Mouse (Mus musculus): ENCODE data around the gene Cldnd1.

Gene Cldnd1

DNA sequence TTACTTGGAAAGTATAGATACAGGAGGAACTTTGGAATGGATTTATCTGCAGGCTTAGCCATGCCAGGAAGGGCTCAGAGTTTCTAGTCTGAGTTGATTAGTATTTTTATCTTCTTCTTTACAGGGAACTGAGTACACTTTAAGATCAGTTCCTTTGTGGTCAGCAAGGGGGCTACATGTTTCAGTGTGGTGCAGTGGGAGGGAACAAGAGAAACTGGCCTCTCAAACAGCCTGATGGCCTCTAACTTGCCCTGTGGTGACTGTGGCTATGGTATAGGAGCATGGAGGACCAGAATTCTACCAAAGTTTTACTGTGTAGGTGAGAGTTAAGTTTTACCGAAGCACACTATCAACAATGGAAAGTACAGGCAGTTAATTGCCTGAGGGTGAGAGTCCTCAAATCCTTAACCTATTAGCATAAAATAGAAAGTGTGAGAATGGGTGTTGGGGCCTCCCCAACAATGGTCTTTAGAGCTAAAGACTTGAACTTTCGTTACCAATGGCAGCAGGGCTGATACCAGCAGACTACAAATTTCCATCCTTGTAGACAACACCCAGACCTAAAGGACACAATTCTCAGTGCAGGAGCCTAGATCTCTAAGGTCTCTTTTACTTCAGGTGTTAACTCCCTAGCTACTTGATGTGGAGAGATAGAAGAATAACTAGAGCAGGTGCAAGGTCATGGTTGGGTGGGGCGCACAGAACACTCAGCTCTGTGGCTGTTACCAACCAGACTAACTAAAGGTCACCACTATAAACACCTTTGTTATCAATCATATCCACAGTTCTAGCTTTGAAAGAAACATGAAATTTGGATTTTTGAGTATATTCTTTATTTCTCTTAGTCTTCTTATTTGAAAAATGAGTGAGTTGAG lies 18.9 kb upstream of the Cldnd1 start:
- no peak for DNase-seq (ENCODE audit: low read depth, low spot score)

DNA sequence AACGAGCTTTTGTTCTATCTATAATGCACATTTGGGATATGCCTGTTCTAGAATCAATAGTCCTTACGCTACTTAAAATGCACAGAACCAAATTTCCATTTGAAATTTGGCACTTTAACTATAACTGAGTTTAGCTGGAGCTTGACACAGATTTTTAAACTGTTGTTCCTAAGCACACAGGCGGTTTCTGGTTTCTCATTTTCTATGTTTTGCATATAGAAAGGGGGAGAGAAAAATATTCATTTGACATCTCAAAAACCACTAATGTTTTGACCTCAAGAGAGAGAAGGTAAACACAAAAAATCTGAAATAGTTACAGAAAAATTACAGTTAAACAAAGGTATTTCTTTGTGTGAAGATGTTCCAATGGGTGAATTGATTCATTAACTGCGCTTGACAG lies 18.2 kb upstream of the Cldnd1 start:
- no peak for DNase-seq (ENCODE audit: low read depth, low spot score)

DNA sequence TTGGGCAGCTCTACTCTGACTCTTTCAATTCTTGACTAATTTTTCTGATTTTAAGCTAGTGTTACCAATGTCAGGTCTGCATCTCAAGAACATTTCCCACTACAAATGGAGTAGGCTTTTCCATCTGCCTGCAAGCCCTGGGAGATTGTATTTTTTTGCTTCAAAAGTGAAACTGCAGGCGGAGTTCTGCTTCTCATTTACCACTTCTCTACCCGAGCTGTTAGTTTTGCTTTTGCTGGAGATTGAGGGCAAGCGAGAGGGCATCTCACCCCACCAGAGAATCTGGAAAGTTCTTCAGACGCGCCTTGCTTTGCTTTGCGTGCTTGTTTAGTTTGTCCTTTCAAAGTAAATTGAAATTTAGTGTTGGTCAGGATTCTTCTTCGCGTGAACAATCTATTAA lies 15.5 kb upstream of the Cldnd1 start:
- no peak for DNase-seq (ENCODE audit: low read depth, low spot score)

DNA sequence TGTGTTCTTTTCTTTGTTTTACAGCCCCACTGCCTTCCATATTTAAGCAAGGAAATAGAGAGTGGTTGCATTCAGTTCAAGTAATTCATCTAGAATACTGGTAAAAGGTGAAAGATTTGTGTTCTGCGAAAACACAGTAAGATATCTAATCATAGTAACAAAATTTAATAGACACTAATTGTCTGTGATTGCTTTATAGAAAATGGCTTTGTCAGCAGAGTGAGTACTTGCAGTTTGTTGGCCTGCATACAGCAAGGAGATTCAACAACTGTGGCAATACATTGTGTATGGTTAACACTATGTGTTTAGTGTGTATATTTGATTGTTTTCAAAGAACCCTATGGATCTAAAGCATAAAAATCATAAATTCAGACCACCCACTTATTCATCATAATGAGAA lies 14.6 kb upstream of the Cldnd1 start:
- DNase-seq (ENCODE audit: low read depth, low spot score) = no peak

DNA sequence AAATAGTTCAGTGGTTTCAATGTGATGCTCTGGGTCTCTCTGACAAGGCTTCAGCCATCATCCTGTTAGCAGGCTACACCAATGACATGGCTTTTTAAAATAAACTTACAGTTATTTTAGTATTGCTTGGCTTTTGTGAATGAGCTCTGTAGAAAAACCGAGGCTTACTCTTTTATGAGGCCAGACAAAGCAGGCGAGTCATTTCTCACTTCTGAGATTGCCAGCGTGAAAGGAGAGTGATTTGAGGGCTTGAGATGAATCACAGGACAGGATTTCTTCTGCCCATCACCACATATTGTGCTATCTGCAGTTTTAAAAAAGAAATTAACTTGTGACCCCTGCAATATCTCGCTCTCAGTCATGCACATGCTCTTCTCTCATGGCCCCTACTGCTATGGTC lies 12.7 kb upstream of the Cldnd1 start:
- DNase-seq (ENCODE audit: low read depth, low spot score) = no peak

DNA sequence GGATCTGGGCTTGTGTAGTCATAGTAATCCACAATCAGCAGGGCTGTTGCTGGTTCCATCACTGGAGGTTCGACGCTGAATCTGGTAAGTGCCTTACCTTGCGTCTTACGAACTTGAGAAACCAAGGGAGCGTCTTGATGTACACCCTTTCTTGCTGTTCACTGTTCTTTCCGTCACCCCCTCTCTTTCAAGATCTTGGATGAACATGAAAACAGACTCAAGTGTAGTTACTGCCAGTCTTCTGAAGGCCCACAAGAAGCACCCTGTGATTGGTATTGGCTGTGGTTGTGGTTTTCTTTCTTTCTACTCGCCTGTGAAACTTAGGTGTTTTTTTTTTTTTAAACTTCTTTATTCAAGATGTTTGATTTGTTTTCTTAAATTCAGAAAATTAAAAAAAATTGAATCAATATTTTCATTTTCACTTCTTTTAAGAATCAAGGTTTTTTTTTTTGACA lies 9.0 kb upstream of the Cldnd1 start, which contains the start of gene Gpr15:
Gpr15 (minus strand) TSS at position 405 of the 455 bp plus-strand sequence.
- no peak for DNase-seq (ENCODE audit: low read depth, low spot score)

DNA sequence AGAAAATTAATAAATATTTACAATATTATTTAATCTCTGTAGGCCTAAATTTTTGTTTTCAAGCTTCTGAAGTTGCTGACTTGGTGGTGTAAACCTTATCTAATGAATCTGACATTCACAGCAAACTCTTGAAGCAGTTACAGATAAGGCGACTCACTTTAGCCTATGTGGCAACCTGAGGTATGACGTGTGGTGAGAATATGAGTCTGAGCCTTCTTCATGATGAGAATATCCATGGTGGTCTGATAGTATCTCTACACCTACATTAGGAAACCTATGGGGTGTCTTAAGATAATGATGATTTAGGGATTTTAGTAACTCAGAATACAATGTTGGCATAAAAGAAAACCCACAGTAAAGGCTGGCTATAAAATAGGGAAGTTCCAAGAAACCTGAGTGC lies 5.4 kb upstream of the Cldnd1 start:
- no peak for DNase-seq (ENCODE audit: low read depth, low spot score)

DNA sequence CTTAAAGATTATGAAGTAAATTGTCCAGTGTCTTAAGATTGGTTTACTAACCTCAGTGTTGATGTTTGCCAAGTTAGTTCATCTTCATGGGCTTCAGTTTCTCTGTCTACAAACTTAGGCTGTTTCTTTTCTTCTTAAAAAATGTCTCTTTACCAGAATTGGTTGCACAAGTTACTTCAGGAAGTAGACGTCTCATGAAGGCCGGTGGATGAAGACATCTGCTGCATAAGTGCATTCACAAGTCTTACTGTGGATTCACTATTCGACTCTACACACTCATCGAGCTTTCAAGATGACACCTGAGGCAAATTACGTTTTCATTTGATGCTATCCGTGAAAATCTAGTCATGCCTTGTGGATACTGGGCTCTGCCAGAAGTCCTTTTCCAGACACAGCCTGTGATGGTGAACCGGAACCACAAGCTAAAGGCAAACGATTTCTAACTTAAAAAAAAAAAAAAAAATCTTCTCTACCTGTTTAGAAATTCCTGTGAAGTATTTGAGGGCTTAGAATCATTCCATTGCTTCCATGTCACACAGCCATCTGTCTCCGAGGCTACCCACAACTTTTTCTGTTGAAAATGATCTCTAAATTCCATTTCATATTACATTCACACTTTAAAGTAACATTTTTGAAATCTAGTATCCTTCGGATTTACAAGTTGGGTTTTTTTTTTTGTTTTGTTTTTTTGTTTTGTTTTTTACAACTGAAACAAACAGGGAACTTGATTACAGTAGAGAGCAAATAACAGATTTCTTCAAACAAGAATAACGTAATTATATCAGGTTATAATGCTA lies 832 bp upstream of the Cldnd1 start:
- no peak for DNase-seq (ENCODE audit: low read depth, low spot score)

DNA sequence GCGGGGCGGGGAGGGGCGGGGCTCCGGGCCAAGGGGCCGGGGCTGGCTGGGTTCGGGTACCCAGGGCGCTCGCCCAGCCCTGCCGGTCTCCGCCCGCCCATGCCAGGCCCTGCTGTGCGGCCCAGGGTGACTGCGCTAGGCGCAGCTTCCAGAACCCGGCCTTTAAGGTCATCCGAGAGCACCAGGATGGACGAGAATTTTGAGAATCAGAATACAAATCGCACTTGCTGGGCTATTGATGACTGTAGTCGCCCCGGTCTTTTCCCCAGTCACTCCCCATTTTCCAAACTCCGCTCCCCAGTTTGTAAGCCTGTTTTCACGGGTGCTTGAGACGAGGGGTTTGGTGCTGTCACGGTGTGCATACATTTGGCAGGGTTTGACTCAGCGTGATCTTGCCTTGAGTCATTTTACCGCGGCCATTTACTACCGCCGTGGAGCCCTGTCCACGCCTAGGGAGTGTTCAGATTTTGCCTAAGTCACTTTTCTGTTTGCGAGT lies 514 bp downstream of the Cldnd1 start:
- DNase-seq (ENCODE audit: low read depth, low spot score) = no peak

DNA sequence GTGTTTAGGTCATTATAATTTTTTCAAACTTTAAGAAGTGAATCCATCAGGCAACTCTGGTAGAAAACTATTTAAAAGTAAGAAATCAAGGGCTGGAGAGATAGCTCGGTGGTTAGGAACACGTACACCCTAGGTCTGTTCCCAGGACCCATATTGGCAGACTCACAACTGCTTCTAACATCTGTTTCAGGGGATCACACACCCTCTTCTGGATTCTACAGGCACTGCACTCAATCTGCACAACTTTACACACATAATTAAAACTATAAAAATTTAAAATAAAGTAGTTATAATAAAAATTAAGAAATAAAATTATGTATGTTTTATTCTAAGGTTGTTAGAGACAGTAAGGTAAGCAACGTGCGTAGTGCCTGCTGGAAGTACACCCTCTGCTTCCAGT lies 10.5 kb downstream of the Cldnd1 start:
- no peak for DNase-seq (ENCODE audit: low read depth, low spot score)

DNA sequence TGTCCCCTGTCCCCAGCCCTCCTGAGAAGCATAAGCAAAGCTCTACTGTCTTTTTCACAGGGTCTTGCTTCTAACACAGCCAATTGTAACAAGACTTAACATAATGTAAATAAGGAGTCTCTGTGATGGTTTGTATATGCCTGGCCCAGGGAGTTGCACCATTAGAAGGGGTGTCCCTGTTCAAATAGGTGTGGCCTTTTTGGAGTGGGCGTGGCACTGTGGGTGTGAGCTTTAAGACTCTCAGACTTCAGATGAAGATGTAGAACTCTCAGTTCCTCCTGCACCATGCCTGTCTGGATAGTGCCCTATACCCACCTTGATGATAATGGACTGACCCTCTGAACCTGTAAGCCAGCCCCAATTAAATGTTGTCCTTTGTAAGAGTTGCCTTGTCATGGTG lies 11.1 kb downstream of the Cldnd1 start:
- DNase-seq (ENCODE audit: low read depth, low spot score) = no peak

DNA sequence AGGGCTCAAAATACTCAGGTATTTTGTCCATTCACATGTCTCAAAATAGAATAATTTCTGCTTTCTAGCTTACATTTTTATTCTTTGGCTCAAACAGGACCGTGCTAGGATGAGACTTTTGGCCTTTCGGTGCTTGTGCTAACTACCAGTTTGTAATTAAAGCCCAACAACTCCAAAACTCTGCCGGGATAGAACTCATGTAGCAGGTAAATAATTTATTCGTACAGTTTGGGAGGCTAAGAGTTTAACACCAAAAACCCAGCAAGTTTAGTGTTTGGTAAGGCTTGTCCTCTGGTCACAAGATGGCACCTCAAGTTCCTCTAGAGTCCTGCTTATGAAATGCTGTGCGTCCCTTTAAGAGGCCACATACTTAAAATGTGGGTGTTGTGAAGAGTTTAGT lies 13.0 kb downstream of the Cldnd1 start:
- no peak for DNase-seq (ENCODE audit: low read depth, low spot score)

DNA sequence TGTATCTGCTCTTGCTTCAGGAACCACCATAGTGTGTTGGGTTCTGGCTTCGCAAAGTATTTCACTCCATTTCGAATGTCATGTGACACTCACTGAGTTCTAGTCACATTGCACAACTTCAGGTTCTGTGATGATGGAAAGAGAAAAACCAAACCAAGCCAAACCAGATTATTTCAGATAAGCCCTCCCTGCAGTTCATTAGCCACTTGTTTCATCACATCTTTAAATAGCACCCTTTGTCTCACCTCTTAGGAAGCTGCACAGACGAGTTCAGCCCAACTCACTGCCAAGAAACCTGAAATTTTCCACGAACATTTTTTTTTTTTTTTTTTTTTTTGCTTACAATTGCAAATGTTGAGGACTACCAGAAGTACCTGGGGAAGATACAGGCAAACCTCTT lies 19.0 kb downstream of the Cldnd1 start:
- no peak for DNase-seq (ENCODE audit: low read depth, low spot score)

DNA sequence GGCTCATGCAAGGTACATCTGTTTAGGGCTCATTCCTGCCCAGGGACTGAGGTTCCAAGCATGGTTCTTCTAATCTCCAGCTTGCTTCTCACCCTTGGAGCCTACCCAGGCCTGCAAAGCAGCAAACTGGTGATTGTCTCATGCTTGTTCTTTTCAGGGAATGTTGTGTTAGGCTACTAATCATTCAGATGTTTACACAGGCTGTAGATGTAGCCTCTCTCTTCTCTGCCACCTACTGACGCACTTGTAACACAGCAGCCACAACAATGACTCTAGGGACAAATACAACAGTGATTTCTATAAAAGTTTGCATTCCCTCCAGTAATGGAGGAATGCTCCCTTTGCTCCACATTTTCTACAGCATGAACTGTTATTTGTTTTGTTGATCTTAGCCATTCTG lies 23.6 kb downstream of the Cldnd1 start:
- DNase-seq (ENCODE audit: low read depth, low spot score) = no peak

DNA sequence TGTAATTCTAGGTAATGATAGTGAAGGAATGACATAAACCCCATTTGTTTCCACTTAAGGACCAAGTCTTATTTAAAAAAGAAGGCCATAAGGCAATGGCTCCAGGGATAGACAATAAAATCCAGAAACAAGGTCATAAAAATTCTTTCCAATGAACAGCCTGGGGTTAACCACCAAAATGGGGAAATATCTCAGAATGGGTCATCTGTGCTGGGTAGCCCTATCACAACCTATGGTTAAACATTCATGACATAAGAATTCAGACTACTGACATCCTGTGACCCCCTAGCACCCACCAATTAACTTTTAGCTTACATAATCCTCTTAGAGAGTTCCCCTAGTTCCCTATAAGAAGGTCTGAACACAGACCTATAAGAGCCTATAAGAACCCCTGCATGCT lies 28.5 kb downstream of the Cldnd1 start:
- DNase-seq (ENCODE audit: low read depth, low spot score) = no peak

DNA sequence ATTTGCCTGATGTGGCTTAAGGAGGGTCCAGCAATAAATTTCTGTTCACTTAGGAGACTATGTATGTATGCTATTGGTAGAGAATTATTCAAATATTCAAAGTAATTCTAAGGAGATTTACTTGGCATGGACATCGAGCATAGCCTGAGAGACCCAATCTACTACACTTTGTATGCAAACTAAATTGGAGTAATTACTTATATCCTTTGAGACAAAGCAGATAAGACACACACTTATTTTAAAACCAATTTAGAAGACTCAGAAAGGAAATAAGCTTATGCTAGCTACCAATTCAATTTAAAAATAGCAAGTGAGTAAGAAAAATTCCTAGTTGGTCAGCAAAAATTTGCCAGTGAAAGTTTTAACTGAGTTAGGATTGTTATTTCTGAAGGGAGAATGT lies 35.4 kb downstream of the Cldnd1 start, which contains the start of gene Olfr172:
Olfr172 (minus strand) TSS at position 101 of the 400 bp plus-strand sequence.
- no peak for DNase-seq (ENCODE audit: low read depth, low spot score)
